Mouse (Mus musculus) liver, embryonic 14.5 days (tissue): ENCODE results near the gene Terb1. TPM values are rescaled to one million over a fixed set of nuclear protein-coding genes. Genes with fewer than 3 reads are reported as not detected.

Source experiments
- ATAC-seq: fragments of 200-750 bp; cut with Nextera tagmentation; 2 replicates; pipeline ENCODE4 v1.8.0; 2017; ENCODE audit warnings: moderate number of reproducible peaks, mild to moderate bottlenecking, moderate library complexity; ENCODE audit not compliant: insufficient read depth
- DNase-seq, 3 experiments: peaks; one replicate each; pipeline ENCODE4 v3.0.0-alpha.2; 2012 to 2013; ENCODE audit warnings: low read depth in 3 of 3, low spot score in 3 of 3
- H3K27ac ChIP-seq: fragments of 300-500 bp; sonication (generic); 2 replicates; pipeline ENCODE4 v1.5.1; 2014; ENCODE audit warnings: moderate library complexity, mild to moderate bottlenecking, control low read depth, inconsistent platforms
- H3K27me3 ChIP-seq: fragments of 300-500 bp; sonication (generic); 2 replicates; pipeline ENCODE4 v1.6.1; 2014; ENCODE audit warnings: mild to moderate bottlenecking, low read length, moderate library complexity; ENCODE audit not compliant: control insufficient read depth, insufficient read depth
- H3K36me3 ChIP-seq: fragments of 300-500 bp; sonication (generic); replicated peaks from 2 replicates; pipeline ENCODE4 v1.6.1; 2014; ENCODE audit warnings: low read depth; ENCODE audit not compliant: control insufficient read depth, insufficient read depth
- H3K4me1 ChIP-seq, 2 experiments: fragments of 200-500 bp in 1 of 2; fragments of 300-500 bp in 1 of 2; sonication (generic) in 1 of 2; replicated peaks; 2 replicates each; pipeline ENCODE4 v1.6.1; 2012 to 2014; ENCODE audit warnings: antibody characterized with exemption in 1 of 2, inconsistent platforms in 1 of 2, low read length in 1 of 2; ENCODE audit not compliant: control insufficient read depth in 2 of 2, insufficient read depth in 2 of 2
- H3K4me2 ChIP-seq: fragments of 300-500 bp; sonication (generic); 2 replicates; pipeline ENCODE4 v1.6.1; 2014; ENCODE audit warnings: low read depth, mild to moderate bottlenecking, control low read depth, moderate library complexity
- H3K4me3 ChIP-seq, 2 experiments: fragments of 200-500 bp in 1 of 2; fragments of 300-500 bp in 1 of 2; sonication (generic) in 1 of 2; 2 replicates each; pipeline ENCODE4 v1.5.1; 2012 to 2014; ENCODE audit warnings: low read depth in 2 of 2, low read length in 2 of 2, mild to moderate bottlenecking in 2 of 2, control low read depth in 1 of 2, inconsistent platforms in 1 of 2, moderate library complexity in 1 of 2; ENCODE audit not compliant: insufficient read depth in 1 of 2
- H3K9ac ChIP-seq: fragments of 300-500 bp; sonication (generic); replicated peaks from 2 replicates; pipeline ENCODE4 v1.6.1; 2014; ENCODE audit warnings: mild to moderate bottlenecking, control low read depth, moderate library complexity
- H3K9me3 ChIP-seq: fragments of 300-500 bp; sonication (generic); 2 replicates; pipeline ENCODE4 v1.6.1; 2016; ENCODE audit warnings: low read length, mixed read lengths; ENCODE audit not compliant: control insufficient read depth
- CTCF ChIP-seq: IDR thresholded peaks from 2 replicates; pipeline ENCODE4 v1.5.1; 2016; ENCODE audit warnings: antibody characterized with exemption, low read depth, control low read depth
- EP300 ChIP-seq: IDR thresholded peaks from 2 replicates; pipeline ENCODE4 v1.6.1; 2016; ENCODE audit warnings: antibody characterized with exemption, low read depth
- WGBS: fragments of 180-500 bp; shearing (Covaris S2); extraction: QIAGEN DNeasy Blood & Tissue Kit; methylation state at CpG from one replicate; pipeline ENCODE4 v1.1.7; 2014; ENCODE audit not compliant: insufficient replicate concordance; 5-methylcytosine and 5-hydroxymethylcytosine counted together
- polyA plus RNA-seq, 2 experiments: library from polyadenylated mRNA; depleted of rRNA in 1 of 2; stranded (reverse) in 1 of 2; unstranded in 1 of 2; fragments of >200 nt; fragmentation: Nextera tagmentation in 1 of 2; extraction: Ambion mirVana in 1 of 2; gene quantifications; 2 replicates each; pipeline versions ENCODE4 v1.2.1 to v1.2.3; 2012 to 2014

Gene Terb1
- polyA plus RNA-seq, 2 experiments, result not detected

DNA sequence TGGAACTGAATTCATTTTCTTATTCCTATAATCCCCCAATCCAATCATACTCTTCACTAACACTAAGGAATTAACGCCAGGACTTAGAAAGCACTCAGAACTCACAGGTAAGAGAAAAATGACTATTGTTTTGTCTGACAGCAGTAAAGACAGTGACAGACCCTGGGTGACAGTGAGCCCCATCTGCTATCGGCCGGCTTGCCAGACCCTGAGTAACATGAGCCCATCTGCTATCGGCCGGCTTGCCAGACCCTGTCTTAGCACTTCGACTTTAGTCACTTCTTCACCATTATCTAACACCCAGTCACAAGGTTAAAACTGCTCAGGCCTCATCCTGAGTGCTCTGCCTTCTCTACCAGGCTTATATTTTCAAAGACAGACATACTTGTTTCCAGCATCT, 20.0 kb upstream of the Terb1 start:
- Histone ChIP-seq H3K4me3 (no peak overlapping the region), H3K9ac (no peak overlapping the region), H3K4me2 (no peak overlapping the region), H3K9me3 (no peaks in the 10 kb centered on the region), H3K36me3 (peaks cover 5% of the 10 kb centered on the region), H3K27ac (no peak overlapping the region), H3K4me1 (peaks cover 4 to 5% of the 10 kb centered on the region in 2 experiments; a peak in 3 of 4 replicates), H3K27me3 (no peaks in the 10 kb centered on the region)
- ATAC-seq (no peak), DNase-seq (no peak)
- no peak for TF ChIP-seq CTCF
- no peak for TF ChIP-seq EP300
- WGBS, result 81% methylated on average over 6 of the region's 6 CpGs

DNA sequence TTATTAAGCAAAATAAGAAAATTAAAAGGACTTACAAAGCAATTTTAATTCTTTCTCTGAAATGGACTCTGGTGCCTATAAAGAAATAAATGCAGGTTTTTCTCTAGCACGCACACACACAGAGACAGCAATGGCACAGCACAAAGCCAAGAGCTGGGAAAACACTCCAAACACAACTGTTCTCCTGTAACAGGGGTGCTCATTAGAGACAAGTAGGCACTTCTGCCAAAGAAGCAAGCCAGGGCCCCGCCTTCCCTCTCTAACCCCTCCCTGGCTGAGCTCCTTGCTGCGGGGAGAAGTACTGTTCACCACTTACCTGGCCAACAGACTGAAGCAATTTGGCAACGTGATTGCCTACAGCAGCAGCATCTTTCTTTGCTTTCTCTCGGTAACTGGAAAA, 8.2 kb upstream of the Terb1 start:
- TF ChIP-seq EP300 (no peak), CTCF (no peak)
- H3K4me3 ChIP-seq, result no peak overlapping the region
- H3K4me2 ChIP-seq, result no peak overlapping the region
- no peak overlapping the region for H3K27ac ChIP-seq
- H3K9me3 ChIP-seq, result no peaks in the 10 kb centered on the region
- no peak overlapping the region for H3K9ac ChIP-seq
- H3K36me3 ChIP-seq, result peaks cover 4% of the 10 kb centered on the region
- ATAC-seq, result no peak
- no peak for DNase-seq
- H3K27me3 ChIP-seq, result no peaks in the 10 kb centered on the region
- H3K4me1 ChIP-seq, result no peaks in the 10 kb centered on the region
- WGBS, result 72% methylated on average over 5 of the region's 5 CpGs

DNA sequence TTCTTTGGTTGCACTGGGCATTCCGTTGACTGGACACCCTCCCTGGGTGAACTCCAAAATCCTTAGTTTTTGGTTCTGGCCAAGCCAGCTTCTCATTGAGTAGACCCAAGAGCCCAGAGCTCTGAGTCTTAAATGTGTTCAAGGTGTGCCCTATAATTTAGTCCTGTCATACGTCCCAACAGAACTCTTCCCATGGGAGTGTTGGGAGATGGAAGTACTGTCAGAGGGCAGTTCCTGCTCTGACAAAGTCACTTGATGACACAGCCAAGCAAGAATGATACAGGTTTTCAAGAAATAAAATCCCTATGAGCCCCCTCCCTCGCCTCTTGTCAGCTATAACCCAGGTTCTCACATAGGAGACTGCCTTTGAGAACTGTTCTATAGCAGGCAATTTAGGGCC, 424 bp upstream of the Terb1 start:
- H3K4me3 ChIP-seq, result no peak overlapping the region
- no peak overlapping the region for H3K27ac ChIP-seq
- ATAC-seq (no peak), DNase-seq (no peak)
- 0 out of 4 replicates have a peak, but pooled peaks cover 0 to 1% of the 10 kb centered on the region in 2 experiments for H3K4me1 ChIP-seq
- no peak overlapping the region for H3K9ac ChIP-seq
- H3K27me3 ChIP-seq, result no peaks in the 10 kb centered on the region
- no peaks in the 10 kb centered on the region for H3K9me3 ChIP-seq
- no peak for TF ChIP-seq CTCF
- TF ChIP-seq EP300, result no peak
- peaks cover 3% of the 10 kb centered on the region; the same call in 1 of the 2 replicates for H3K36me3 ChIP-seq
- 79% methylated on average over 3 of the region's 3 CpGs for WGBS
- no peak overlapping the region; the same call in 1 of the 2 replicates for H3K4me2 ChIP-seq

DNA sequence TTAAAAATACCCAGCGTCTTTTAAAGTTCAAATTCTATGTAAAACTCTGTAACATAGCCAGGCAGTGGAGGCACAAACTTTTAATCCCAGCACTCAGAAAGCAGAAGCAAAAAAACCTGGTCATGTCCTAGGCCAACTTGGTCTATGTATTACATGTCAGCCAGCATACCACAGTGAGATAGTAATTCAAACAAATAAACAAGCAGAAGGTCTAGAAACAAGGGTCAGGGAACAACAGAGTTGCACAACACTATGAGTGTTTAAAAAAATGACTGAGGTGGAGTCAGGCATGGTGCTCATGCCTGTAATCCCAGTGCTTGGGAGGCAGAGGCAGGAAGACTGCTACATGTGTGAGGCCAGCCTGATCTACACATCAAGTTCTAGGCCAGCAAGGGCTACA, 30.6 kb downstream of the Terb1 start:
- DNase-seq, result no peak
- no peak overlapping the region for H3K4me3 ChIP-seq
- 43% methylated on average over 1 of the region's 1 CpGs for WGBS
- no peaks in the 10 kb centered on the region for H3K4me1 ChIP-seq
- no peak overlapping the region for H3K27ac ChIP-seq
- no peaks in the 10 kb centered on the region for H3K36me3 ChIP-seq
- TF ChIP-seq EP300 (no peak), CTCF (no peak)
- ATAC-seq, result no peak
- H3K9ac ChIP-seq, result no peak overlapping the region
- H3K9me3 ChIP-seq, result no peaks in the 10 kb centered on the region
- no peak overlapping the region for H3K4me2 ChIP-seq
- H3K27me3 ChIP-seq, result no peaks in the 10 kb centered on the region

DNA sequence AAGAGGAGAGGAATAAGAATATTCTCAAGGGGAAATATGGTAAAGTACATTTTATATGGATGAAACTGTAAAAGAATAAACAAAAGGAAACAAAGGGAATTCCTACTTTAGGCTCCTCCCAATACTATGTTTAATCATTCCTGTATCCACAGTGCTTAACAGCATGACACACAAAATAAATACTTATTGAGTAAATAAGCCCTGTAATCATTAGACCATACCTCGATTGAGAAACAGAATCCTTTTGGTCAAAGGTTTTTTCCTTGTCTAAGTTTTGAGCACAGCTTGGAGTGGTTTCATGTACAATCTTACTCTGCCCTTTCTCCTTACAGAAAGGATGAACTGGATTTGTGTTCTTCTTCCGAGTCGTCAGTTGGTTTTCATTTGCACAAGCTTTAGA, 37.2 kb downstream of the Terb1 start:
- H3K9ac ChIP-seq, result no peak overlapping the region
- H3K4me2 ChIP-seq, result no peak overlapping the region
- no peak for DNase-seq
- TF ChIP-seq EP300 (no peak), CTCF (no peak)
- no peaks in the 10 kb centered on the region for H3K36me3 ChIP-seq
- H3K27me3 ChIP-seq, result no peaks in the 10 kb centered on the region
- H3K4me1 ChIP-seq, result no peaks in the 10 kb centered on the region
- no peaks in the 10 kb centered on the region for H3K9me3 ChIP-seq
- no peak overlapping the region for H3K27ac ChIP-seq
- no peak overlapping the region for H3K4me3 ChIP-seq
- ATAC-seq, result no peak
- 57% methylated on average over 3 of the region's 3 CpGs for WGBS

DNA sequence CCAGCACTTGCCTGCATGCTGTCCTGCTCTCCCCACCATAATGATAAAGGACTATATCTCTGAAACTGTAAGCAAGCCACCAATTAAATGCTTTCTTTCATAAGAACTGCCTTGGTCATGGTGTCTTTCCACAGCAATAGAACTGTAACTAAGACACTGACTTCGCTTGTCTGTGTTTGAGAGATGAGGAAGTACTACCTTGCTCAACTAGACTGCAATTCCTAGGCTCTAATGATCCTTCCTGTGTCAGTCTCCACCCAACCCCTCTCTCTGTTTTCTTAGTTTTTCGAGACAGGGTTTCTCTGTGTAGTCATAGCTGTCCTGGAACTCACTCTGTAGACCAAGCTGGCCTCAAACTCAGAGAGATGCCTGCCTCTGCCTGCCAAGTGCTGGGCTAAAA, 42.2 kb downstream of the Terb1 start:
- Histone ChIP-seq H3K4me1 (no peaks in the 10 kb centered on the region), H3K4me2 (no peak overlapping the region), H3K4me3 (no peak overlapping the region), H3K27ac (no peak overlapping the region), H3K36me3 (no peaks in the 10 kb centered on the region), H3K27me3 (no peaks in the 10 kb centered on the region), H3K9ac (no peak overlapping the region), H3K9me3 (no peaks in the 10 kb centered on the region)
- DNase-seq, result no peak
- 35% methylated on average over 2 of the region's 2 CpGs for WGBS
- no peak for ATAC-seq
- no peak for TF ChIP-seq CTCF
- TF ChIP-seq EP300, result no peak
